Mouse (Mus musculus): ENCODE measurements around the gene Gdf15. TPM values are rescaled to one million over a fixed set of nuclear protein-coding genes. Genes with fewer than 3 reads are reported as not detected.
"Not testable (repeated sequence)": the region's sequence is repeated elsewhere in the genome, so short reads cannot be mapped to it uniquely, and the experiment has no call there.

Gdf15 gene
- polyA plus RNA-seq, 1 experiment from 2014 or later: 0.15 TPM

GRCm38 (mm10) chr8:70596775-70597416, 35.4 kb downstream of the Gdf15 start:
- Histone ChIP-seq H3K27ac (peak overlapping the region; percentile 50; the same call in 1 of the 2 replicates), H3K4me1 (replicated peaks) (peaks cover 86% of the 10 kb centered on the region), H3K27me3 (no peaks in the 10 kb centered on the region; the same call in 1 of the 2 replicates), H3K4me3 (replicated peaks) (peak overlapping the region; percentile 50; the same call in 1 of the 2 replicates), H3K9me3 (no peaks in the 10 kb centered on the region), H3K36me3 (peaks cover 45% of the 10 kb centered on the region), H3K4me2 (peak overlapping the region; percentile 88), H3K9ac (replicated peaks) (no peak overlapping the region)
- ATAC-seq (ENCODE audit: insufficient number of reproducible peaks, insufficient read depth, low FRiP score, low TSS enrichment, low read depth): no peak
- WGBS: 86% methylated on average over 17 of the region's 17 CpGs

- no peaks in the 10 kb centered on the region; the same call in 1 of the 2 replicates for H3K27me3 ChIP-seq
- no peak overlapping the region for H3K9ac ChIP-seq (replicated peaks)
- 0 out of 2 replicates have a peak overlapping the region, but pooled peaks have one; percentile 4 for H3K4me3 ChIP-seq (replicated peaks)
- peaks cover 79% of the 10 kb centered on the region for H3K4me1 ChIP-seq (replicated peaks)
- peaks cover 49% of the 10 kb centered on the region for H3K36me3 ChIP-seq
- 94% methylated on average over 18 of the region's 18 CpGs for WGBS
- no peak for ATAC-seq (ENCODE audit: insufficient number of reproducible peaks, insufficient read depth, low FRiP score, low TSS enrichment, low read depth)
- no peaks in the 10 kb centered on the region for H3K9me3 ChIP-seq
- no peak overlapping the region for H3K27ac ChIP-seq
- H3K4me2 ChIP-seq: peak overlapping the region; percentile 96; the same call in 1 of the 2 replicates
Observed at GRCm38 (mm10) chr8:70596216-70596615, 36.0 kb downstream of the Gdf15 start.

GRCm38 (mm10) chr8:70595811-70596210, 36.4 kb downstream of the Gdf15 start:
- no peaks in the 10 kb centered on the region; the same call in 1 of the 2 replicates for H3K27me3 ChIP-seq
- peak overlapping the region; percentile 68; the same call in 1 of the 2 replicates for H3K4me3 ChIP-seq (replicated peaks)
- H3K27ac ChIP-seq: no peak overlapping the region
- peaks cover 51% of the 10 kb centered on the region for H3K36me3 ChIP-seq
- H3K4me2 ChIP-seq: peak overlapping the region; percentile 96
- H3K9me3 ChIP-seq: no peaks in the 10 kb centered on the region
- no peak for ATAC-seq (ENCODE audit: insufficient number of reproducible peaks, insufficient read depth, low FRiP score, low TSS enrichment, low read depth)
- H3K4me1 ChIP-seq (replicated peaks): peaks cover 75% of the 10 kb centered on the region
- no peak overlapping the region for H3K9ac ChIP-seq (replicated peaks)
- 92% methylated on average over 12 of the region's 12 CpGs for WGBS

- ATAC-seq (ENCODE audit: insufficient number of reproducible peaks, insufficient read depth, low FRiP score, low TSS enrichment, low read depth): peak; percentile 17
- peak overlapping the region; percentile 87 for H3K27ac ChIP-seq
- WGBS: 10% methylated on average over 81 of the region's 82 CpGs
- peaks cover 54% of the 10 kb centered on the region for H3K36me3 ChIP-seq
- peak overlapping the region; percentile 68 for H3K4me3 ChIP-seq (replicated peaks)
- no peaks in the 10 kb centered on the region; the same call in 1 of the 2 replicates for H3K27me3 ChIP-seq
- peak overlapping the region; percentile 96 for H3K4me2 ChIP-seq
- H3K9me3 ChIP-seq: no peaks in the 10 kb centered on the region
- H3K9ac ChIP-seq (replicated peaks): peak overlapping the region; percentile 75
- H3K4me1 ChIP-seq (replicated peaks): peaks cover 66% of the 10 kb centered on the region
Observed at GRCm38 (mm10) chr8:70594621-70595564, 37.4 kb downstream of the Gdf15 start.

GRCm38 (mm10) chr8:70593961-70594609, 38.2 kb downstream of the Gdf15 start, which contains the start of gene Isyna1:
Isyna1 (plus strand) TSS chr8:70594373.
- peaks cover 57% of the 10 kb centered on the region for H3K4me1 ChIP-seq (replicated peaks)
- H3K9ac ChIP-seq (replicated peaks): peak within 1 kb of the TSS; percentile 75
- H3K27ac ChIP-seq: peak within 1 kb of the TSS; percentile 87
- ATAC-seq (ENCODE audit: insufficient number of reproducible peaks, insufficient read depth, low FRiP score, low TSS enrichment, low read depth): peak; percentile 89
- peak within 1 kb of the TSS; percentile 68 for H3K4me3 ChIP-seq (replicated peaks)
- H3K9me3 ChIP-seq: no peaks in the 10 kb centered on the region
- WGBS: 1% methylated on average over 39 of the region's 40 CpGs
- peaks cover 54% of the 10 kb centered on the region for H3K36me3 ChIP-seq
- no peaks in the 10 kb centered on the region; the same call in 1 of the 2 replicates for H3K27me3 ChIP-seq
- peak within 1 kb of the TSS; percentile 96 for H3K4me2 ChIP-seq

- no peaks in the 10 kb centered on the region for H3K9me3 ChIP-seq
- peak overlapping the region; percentile 87 for H3K27ac ChIP-seq
- no peak for ATAC-seq (ENCODE audit: insufficient number of reproducible peaks, insufficient read depth, low FRiP score, low TSS enrichment, low read depth)
- H3K36me3 ChIP-seq: peaks cover 56% of the 10 kb centered on the region
- H3K4me2 ChIP-seq: peak overlapping the region; percentile 96
- peak overlapping the region; percentile 68 for H3K4me3 ChIP-seq (replicated peaks)
- no peaks in the 10 kb centered on the region; the same call in 1 of the 2 replicates for H3K27me3 ChIP-seq
- peak overlapping the region; percentile 59 for H3K9ac ChIP-seq (replicated peaks)
- H3K4me1 ChIP-seq (replicated peaks): peaks cover 48% of the 10 kb centered on the region
- WGBS: 55% methylated on average over 8 of the region's 8 CpGs
Observed at GRCm38 (mm10) chr8:70593173-70593572, 39.1 kb downstream of the Gdf15 start.

GRCm38 (mm10) chr8:70591569-70591968, 40.7 kb downstream of the Gdf15 start:
- Histone ChIP-seq H3K36me3 (peaks cover 65% of the 10 kb centered on the region), H3K4me2 (no peak overlapping the region), H3K4me1 (replicated peaks) (peaks cover 32% of the 10 kb centered on the region), H3K27ac (no peak overlapping the region), H3K27me3 (no peaks in the 10 kb centered on the region), H3K9me3 (no peaks in the 10 kb centered on the region), H3K9ac (replicated peaks) (no peak overlapping the region), H3K4me3 (replicated peaks) (no peak overlapping the region)
- WGBS: 87% methylated on average over 12 of the region's 12 CpGs
- ATAC-seq (ENCODE audit: insufficient number of reproducible peaks, insufficient read depth, low FRiP score, low TSS enrichment, low read depth): no peak

- not testable (repeated sequence) for H3K4me3 ChIP-seq (replicated peaks); H3K4me1 ChIP-seq (replicated peaks); H3K9me3 ChIP-seq; H3K27me3 ChIP-seq; H3K27ac ChIP-seq; H3K9ac ChIP-seq (replicated peaks); H3K4me2 ChIP-seq; ATAC-seq (ENCODE audit: insufficient number of reproducible peaks, insufficient read depth, low FRiP score, low TSS enrichment, low read depth)
- peaks cover 92% of the 10 kb centered on the region for H3K36me3 ChIP-seq
- WGBS: 92% methylated on average over 4 of the region's 4 CpGs
Observed at GRCm38 (mm10) chr8:70587955-70588354, 44.3 kb downstream of the Gdf15 start.

- ATAC-seq (ENCODE audit: insufficient number of reproducible peaks, insufficient read depth, low FRiP score, low TSS enrichment, low read depth): 0 out of 2 replicates have a peak, but pooled peaks have one; percentile 13
- WGBS: 47% methylated on average over 7 of the region's 7 CpGs
- no peaks in the 10 kb centered on the region for H3K4me1 ChIP-seq (replicated peaks)
- no peak overlapping the region for H3K9ac ChIP-seq (replicated peaks)
- no peak overlapping the region for H3K27ac ChIP-seq
- H3K4me3 ChIP-seq (replicated peaks): no peak overlapping the region
- H3K9me3 ChIP-seq: no peaks in the 10 kb centered on the region
- H3K27me3 ChIP-seq: no peaks in the 10 kb centered on the region
- no peak overlapping the region for H3K4me2 ChIP-seq
- peaks cover 98% of the 10 kb centered on the region for H3K36me3 ChIP-seq
Observed at GRCm38 (mm10) chr8:70585258-70585652, 47.0 kb downstream of the Gdf15 start.

GRCm38 (mm10) chr8:70584606-70585257, 47.5 kb downstream of the Gdf15 start:
- Histone ChIP-seq H3K4me3 (replicated peaks) (no peak overlapping the region), H3K9ac (replicated peaks) (no peak overlapping the region), H3K27me3 (no peaks in the 10 kb centered on the region), H3K9me3 (no peaks in the 10 kb centered on the region), H3K4me1 (replicated peaks) (no peaks in the 10 kb centered on the region), H3K36me3 (peaks cover 98% of the 10 kb centered on the region), H3K27ac (no peak overlapping the region), H3K4me2 (no peak overlapping the region)
- no peak for ATAC-seq (ENCODE audit: insufficient number of reproducible peaks, insufficient read depth, low FRiP score, low TSS enrichment, low read depth)
- WGBS: 90% methylated on average over 9 of the region's 9 CpGs
